Mouse (Mus musculus) 3T3-L1 (cell line): ENCODE results near the gene Slfn5.
A peak's percentile ranks its signal among the peaks of the same experiment; 100 is the strongest.
"Not testable (repeated sequence)": the region's sequence is repeated elsewhere in the genome, so short reads cannot be mapped to it uniquely, and the experiment has no call there.

Experiments
- DNase-seq: peaks from one replicate; pipeline ENCODE4 v3.0.0-alpha.2; 2015; ENCODE audit warnings: low read depth, low spot score

Slfn5 gene

GRCm38 (mm10) chr11:82950736-82951481 is at the start of gene Slfn5:
TSS of gene Slfn5 (plus strand) at chr11:82951349.
- DNase-seq, result no peak

- no peak for DNase-seq
Observed at GRCm38 (mm10) chr11:82901606-82902310, 49.4 kb upstream of the Slfn5 start.

- no peak for DNase-seq
Observed at GRCm38 (mm10) chr11:82904952-82905351, 46.2 kb upstream of the Slfn5 start.

GRCm38 (mm10) chr11:82905816-82906215 is 45.3 kb upstream of the Slfn5 start:
- DNase-seq, result no peak

GRCm38 (mm10) chr11:82907651-82908607 is 43.2 kb upstream of the Slfn5 start, which contains the start of gene Nle1:
TSS of gene Nle1 (minus strand) at chr11:82908411.
- DNase-seq, result peak; percentile 84

GRCm38 (mm10) chr11:82908608-82908989 is 42.5 kb upstream of the Slfn5 start:
- no peak for DNase-seq

- no peak for DNase-seq
Observed at GRCm38 (mm10) chr11:82910250-82910649, 40.9 kb upstream of the Slfn5 start, which contains the start of gene Unc45b. TSS of gene Unc45b (plus strand) at chr11:82910550.

- no peak for DNase-seq
Observed at GRCm38 (mm10) chr11:82910679-82911389, 40.3 kb upstream of the Slfn5 start.

- peak; percentile 84 for DNase-seq
Observed at GRCm38 (mm10) chr11:82914711-82915352, 36.3 kb upstream of the Slfn5 start.

- DNase-seq, result peak; percentile 12
Observed at GRCm38 (mm10) chr11:82920768-82921167, 30.4 kb upstream of the Slfn5 start.

- DNase-seq, result no peak
Observed at GRCm38 (mm10) chr11:82921691-82922090, 29.5 kb upstream of the Slfn5 start.

GRCm38 (mm10) chr11:82923910-82924309 is 27.2 kb upstream of the Slfn5 start:
- not testable (repeated sequence) for DNase-seq

- no peak for DNase-seq
Observed at GRCm38 (mm10) chr11:82928897-82929632, 22.1 kb upstream of the Slfn5 start.

GRCm38 (mm10) chr11:82929633-82929950 is 21.6 kb upstream of the Slfn5 start:
- DNase-seq, result peak; percentile 15

GRCm38 (mm10) chr11:82930391-82930955 is 20.7 kb upstream of the Slfn5 start:
- not testable (repeated sequence) for DNase-seq

GRCm38 (mm10) chr11:82931161-82931560 is 20.0 kb upstream of the Slfn5 start:
- not testable (repeated sequence) for DNase-seq

- not testable (repeated sequence) for DNase-seq
Observed at GRCm38 (mm10) chr11:82931671-82932450, 19.3 kb upstream of the Slfn5 start.

- DNase-seq, result no peak
Observed at GRCm38 (mm10) chr11:82933186-82933585, 18.0 kb upstream of the Slfn5 start.

- DNase-seq, result peak; percentile 86
Observed at GRCm38 (mm10) chr11:82943336-82943735, 7.8 kb upstream of the Slfn5 start.
